Mouse (Mus musculus) forebrain, embryonic 11.5 days (tissue): Measurements from ENCODE around the gene Traf1. TPM values are rescaled to one million over a fixed set of nuclear protein-coding genes. Genes with fewer than 3 reads are reported as not detected.

ENCODE experiments used
- ATAC-seq: fragments of 200-750 bp; cut with Nextera tagmentation; replicated peaks from 2 replicates; pipeline ENCODE4 v1.8.0; 2017; ENCODE audit warnings: moderate TSS enrichment; ENCODE audit not compliant: low FRiP score
- DNase-seq: peaks from one replicate; pipeline ENCODE4 v3.0.0-alpha.2; 2017; ENCODE audit warnings: low spot score
- H3K27ac ChIP-seq: fragments of 300-500 bp; sonication (generic); 2 replicates; pipeline ENCODE4 v1.5.1; 2014; ENCODE audit warnings: low read depth, low read length
- H3K27me3 ChIP-seq: fragments of 300-500 bp; sonication (generic); 2 replicates; pipeline ENCODE4 v1.6.1; 2014; ENCODE audit warnings: mild to moderate bottlenecking, low read length, mixed read lengths; ENCODE audit not compliant: control insufficient read depth, insufficient read depth
- H3K36me3 ChIP-seq: fragments of 300-500 bp; sonication (generic); 2 replicates; pipeline ENCODE4 v1.6.1; 2014; ENCODE audit warnings: mild to moderate bottlenecking, low read length, moderate library complexity, mixed read lengths; ENCODE audit not compliant: control insufficient read depth, insufficient read depth
- H3K4me1 ChIP-seq: fragments of 300-500 bp; sonication (generic); replicated peaks from 2 replicates; pipeline ENCODE4 v1.6.1; 2014; ENCODE audit warnings: low read length, mixed read lengths; ENCODE audit not compliant: control insufficient read depth, insufficient read depth
- H3K4me2 ChIP-seq: fragments of 300-500 bp; sonication (generic); 2 replicates; pipeline ENCODE4 v1.6.1; 2014; ENCODE audit warnings: low read depth, mild to moderate bottlenecking, low read length, moderate library complexity, mixed read lengths; ENCODE audit not compliant: severe bottlenecking
- H3K4me3 ChIP-seq: fragments of 300-500 bp; sonication (generic); 2 replicates; pipeline ENCODE4 v1.5.1; 2014; ENCODE audit warnings: low read depth, low read length
- H3K9ac ChIP-seq: fragments of 300-500 bp; sonication (generic); 2 replicates; pipeline ENCODE4 v1.6.1; 2014; ENCODE audit warnings: low read length
- H3K9me3 ChIP-seq: fragments of 300-500 bp; sonication (generic); 2 replicates; pipeline ENCODE4 v1.6.1; 2016; ENCODE audit warnings: low read length, mixed read lengths; ENCODE audit not compliant: control insufficient read depth
- WGBS: fragments of 180-500 bp; shearing (Covaris S2); extraction: QIAGEN DNeasy Blood & Tissue Kit; methylation state at CpG from one replicate; pipeline ENCODE4 v1.1.7; 2014; 5-methylcytosine and 5-hydroxymethylcytosine counted together
- polyA plus RNA-seq: library from polyadenylated mRNA; unstranded; fragments of >200 nt; fragmentation: Nextera tagmentation; extraction: Ambion mirVana; gene quantifications from 2 replicates; pipeline ENCODE4 v1.2.1, GENCODE M21; 2014

Traf1 gene
- polyA plus RNA-seq, 1 experiment from 2014 or later = 0.33 TPM

DNA sequence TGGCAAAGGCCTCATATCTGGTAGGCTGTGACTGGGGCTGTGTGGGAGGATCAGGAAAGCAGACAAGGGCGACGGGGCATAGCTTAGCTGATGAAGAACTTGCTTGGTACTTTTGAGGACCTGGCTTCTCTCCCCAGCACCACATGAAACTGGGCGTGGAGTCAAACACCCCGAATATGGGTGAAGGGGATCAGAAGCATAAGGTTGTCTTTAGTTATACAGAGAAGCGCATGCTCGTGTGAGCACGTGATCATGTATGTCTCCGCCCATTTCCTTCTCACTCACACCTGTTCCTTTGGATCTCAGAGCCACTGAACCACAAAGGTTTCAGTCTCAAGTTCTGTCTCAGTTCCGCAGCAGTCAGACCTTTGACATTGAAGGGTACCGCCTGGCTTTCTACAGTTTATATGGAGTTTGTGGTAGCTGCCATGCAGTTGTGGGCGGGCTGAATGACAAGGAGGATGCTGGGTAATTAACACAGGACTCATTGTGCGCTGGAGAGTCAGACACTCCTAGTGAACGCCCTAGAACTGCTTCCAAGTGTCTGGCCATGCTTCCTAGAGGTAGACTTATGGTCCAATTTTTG, 1.9 kb upstream of the Traf1 start:
- Histone ChIP-seq H3K4me3 (no peak overlapping the region), H3K9me3 (no peaks in the 10 kb centered on the region), H3K27me3 (0 out of 2 replicates have a peak, but pooled peaks cover 2% of the 10 kb centered on the region), H3K4me2 (no peak overlapping the region), H3K9ac (no peak overlapping the region), H3K27ac (no peak overlapping the region), H3K36me3 (no peaks in the 10 kb centered on the region), H3K4me1 (no peaks in the 10 kb centered on the region; the same call in 1 of the 2 replicates)
- WGBS = 88% methylated on average over 13 of the region's 13 CpGs
- ATAC-seq (no peak), DNase-seq (no peak)

DNA sequence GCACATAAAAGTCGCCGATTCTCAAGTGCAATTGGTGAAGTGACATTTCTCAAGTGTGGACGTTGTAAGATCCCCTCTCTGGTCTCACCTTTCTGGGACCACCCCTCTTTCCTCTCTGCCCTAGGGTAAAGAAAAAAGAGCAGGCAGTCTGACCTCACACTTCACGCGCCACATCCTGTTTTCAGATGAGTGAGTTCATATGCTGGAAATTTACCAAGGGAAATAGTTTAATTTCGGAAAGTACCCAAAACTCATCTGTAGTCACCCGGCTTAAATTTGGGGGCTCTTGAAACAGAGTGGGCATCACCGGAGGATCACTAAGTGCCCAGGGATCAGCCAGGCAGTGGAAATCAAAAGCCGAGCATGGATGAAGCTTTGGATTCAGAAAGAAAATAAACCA, 1.3 kb upstream of the Traf1 start:
- no peaks in the 10 kb centered on the region for H3K36me3 ChIP-seq
- DNase-seq = no peak
- 90% methylated on average over 9 of the region's 9 CpGs for WGBS
- H3K4me3 ChIP-seq = no peak overlapping the region
- H3K9me3 ChIP-seq = no peaks in the 10 kb centered on the region
- H3K27ac ChIP-seq = no peak overlapping the region
- H3K4me1 ChIP-seq = no peaks in the 10 kb centered on the region; the same call in 1 of the 2 replicates
- H3K9ac ChIP-seq = no peak overlapping the region
- H3K4me2 ChIP-seq = no peak overlapping the region
- no peak for ATAC-seq
- H3K27me3 ChIP-seq = 0 out of 2 replicates have a peak, but pooled peaks cover 2% of the 10 kb centered on the region

GRCm38 (mm10) chr2:34962211-34962610, 639 bp upstream of the Traf1 start:
- H3K36me3 ChIP-seq = no peaks in the 10 kb centered on the region
- no peaks in the 10 kb centered on the region; the same call in 1 of the 2 replicates for H3K4me1 ChIP-seq
- DNase-seq (no peak), ATAC-seq (no peak)
- H3K9ac ChIP-seq = no peak overlapping the region
- H3K4me2 ChIP-seq = no peak overlapping the region
- H3K27me3 ChIP-seq = 0 out of 2 replicates have a peak, but pooled peaks cover 2% of the 10 kb centered on the region
- no peak overlapping the region for H3K27ac ChIP-seq
- H3K9me3 ChIP-seq = no peaks in the 10 kb centered on the region
- no peak overlapping the region for H3K4me3 ChIP-seq
- 82% methylated on average over 2 of the region's 2 CpGs for WGBS

GRCm38 (mm10) chr2:34960966-34961365, 606 bp downstream of the Traf1 start:
- H3K36me3 ChIP-seq = no peaks in the 10 kb centered on the region
- H3K9ac ChIP-seq = no peak overlapping the region
- no peak overlapping the region for H3K4me3 ChIP-seq
- DNase-seq (no peak), ATAC-seq (no peak)
- no peak overlapping the region for H3K4me2 ChIP-seq
- no peak overlapping the region for H3K27ac ChIP-seq
- WGBS = 74% methylated on average over 6 of the region's 6 CpGs
- no peaks in the 10 kb centered on the region for H3K9me3 ChIP-seq
- H3K4me1 ChIP-seq = no peaks in the 10 kb centered on the region; the same call in 1 of the 2 replicates
- H3K27me3 ChIP-seq = 0 out of 2 replicates have a peak, but pooled peaks cover 2% of the 10 kb centered on the region

- DNase-seq = no peak
- 70% methylated on average over 4 of the region's 5 CpGs for WGBS
- H3K9ac ChIP-seq = no peak overlapping the region
- ATAC-seq = no peak
- H3K27ac ChIP-seq = no peak overlapping the region
- H3K27me3 ChIP-seq = 0 out of 2 replicates have a peak, but pooled peaks cover 2% of the 10 kb centered on the region
- no peaks in the 10 kb centered on the region for H3K9me3 ChIP-seq
- no peaks in the 10 kb centered on the region for H3K36me3 ChIP-seq
- no peak overlapping the region for H3K4me3 ChIP-seq
- no peak overlapping the region for H3K4me2 ChIP-seq
- no peaks in the 10 kb centered on the region; the same call in 1 of the 2 replicates for H3K4me1 ChIP-seq
These were observed 1.1 kb downstream of the Traf1 start for GRCm38 (mm10) chr2:34960466-34960865.

DNA sequence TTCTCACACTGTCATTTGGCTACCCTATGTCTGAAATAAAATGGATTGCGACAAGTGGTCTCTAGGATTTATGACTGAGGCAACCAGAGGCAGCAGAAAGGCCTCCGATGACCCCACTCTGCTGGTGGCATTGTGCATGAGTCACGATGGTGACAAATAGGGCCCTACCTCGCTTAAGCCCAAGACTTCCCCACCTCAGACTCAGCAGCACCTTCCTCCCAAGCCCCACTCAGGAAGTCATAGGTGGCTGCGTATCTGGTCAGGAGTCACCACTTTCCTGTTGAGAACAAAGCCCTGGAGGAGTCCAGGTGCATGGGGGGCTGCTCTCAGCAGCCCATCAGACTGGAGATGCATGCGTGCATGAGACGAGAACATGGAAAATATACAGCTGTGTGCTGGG, 3.0 kb downstream of the Traf1 start:
- ATAC-seq = no peak
- 94% methylated on average over 7 of the region's 7 CpGs for WGBS

GRCm38 (mm10) chr2:34958036-34958435, 3.5 kb downstream of the Traf1 start:
- Histone ChIP-seq H3K9me3 (no peaks in the 10 kb centered on the region), H3K27me3 (0 out of 2 replicates have a peak, but pooled peaks cover 2% of the 10 kb centered on the region), H3K4me3 (no peak overlapping the region), H3K36me3 (no peaks in the 10 kb centered on the region), H3K4me2 (no peak overlapping the region), H3K4me1 (no peaks in the 10 kb centered on the region; the same call in 1 of the 2 replicates), H3K27ac (no peak overlapping the region), H3K9ac (no peak overlapping the region)
- DNase-seq (no peak), ATAC-seq (no peak)
- 80% methylated on average over 7 of the region's 7 CpGs for WGBS

More for the DNA sequence above, 3.0 kb downstream of the Traf1 start:
- Histone ChIP-seq H3K4me3 (no peak overlapping the region), H3K36me3 (no peaks in the 10 kb centered on the region), H3K9me3 (no peaks in the 10 kb centered on the region), H3K27me3 (0 out of 2 replicates have a peak, but pooled peaks cover 2% of the 10 kb centered on the region), H3K4me2 (no peak overlapping the region), H3K4me1 (no peaks in the 10 kb centered on the region; the same call in 1 of the 2 replicates), H3K27ac (no peak overlapping the region), H3K9ac (no peak overlapping the region)
- DNase-seq = no peak

DNA sequence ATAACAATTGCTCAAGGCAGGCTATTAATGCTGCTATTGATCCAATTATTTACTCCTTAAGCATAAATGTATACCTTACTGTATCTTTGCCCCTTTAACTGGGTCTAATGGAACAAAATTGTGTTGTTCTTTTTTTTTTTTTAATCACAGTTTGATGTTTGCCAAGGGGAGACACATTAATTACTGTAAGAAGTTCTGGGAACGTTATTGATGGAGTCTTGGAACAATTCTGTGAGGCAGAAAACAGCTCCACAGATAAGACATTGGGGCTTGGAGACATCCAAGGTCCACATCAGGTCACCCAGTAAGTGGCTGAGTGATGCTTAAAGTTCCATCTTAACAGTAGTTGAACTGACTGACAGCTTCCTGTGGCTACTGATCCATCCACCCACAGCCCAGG, 4.2 kb downstream of the Traf1 start:
- DNase-seq (no peak), ATAC-seq (no peak)
- Histone ChIP-seq H3K4me3 (no peak overlapping the region), H3K9me3 (no peaks in the 10 kb centered on the region), H3K27ac (no peak overlapping the region), H3K4me2 (no peak overlapping the region), H3K4me1 (no peaks in the 10 kb centered on the region; the same call in 1 of the 2 replicates), H3K36me3 (no peaks in the 10 kb centered on the region), H3K27me3 (0 out of 2 replicates have a peak, but pooled peaks cover 2% of the 10 kb centered on the region), H3K9ac (no peak overlapping the region)
- WGBS = 75% methylated on average over 1 of the region's 1 CpGs

DNA sequence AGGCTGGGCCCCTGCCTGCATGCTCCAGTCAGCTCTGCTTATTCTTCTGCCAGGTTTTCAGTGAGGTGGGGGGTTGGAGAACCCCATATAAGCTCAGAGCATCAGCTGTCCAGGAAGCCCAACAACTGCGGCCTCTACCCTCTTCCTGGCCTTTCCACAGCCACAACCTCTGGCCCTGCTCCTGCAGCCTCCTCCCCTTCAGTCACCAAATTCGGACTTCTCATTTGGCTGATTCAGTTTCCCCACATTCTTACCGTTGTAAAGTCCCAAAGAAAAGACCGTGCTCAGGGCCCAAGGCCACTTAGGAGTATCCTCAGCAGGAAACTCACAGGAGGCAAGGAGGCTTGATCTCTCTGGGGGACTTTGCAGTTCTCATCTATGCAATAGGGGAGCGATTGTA, 4.6 kb downstream of the Traf1 start:
- ATAC-seq (no peak), DNase-seq (no peak)
- H3K9me3 ChIP-seq = no peaks in the 10 kb centered on the region
- no peak overlapping the region for H3K9ac ChIP-seq
- H3K27ac ChIP-seq = no peak overlapping the region
- H3K36me3 ChIP-seq = no peaks in the 10 kb centered on the region
- WGBS = 71% methylated on average over 5 of the region's 5 CpGs
- 0 out of 2 replicates have a peak, but pooled peaks cover 2% of the 10 kb centered on the region for H3K27me3 ChIP-seq
- H3K4me1 ChIP-seq = no peaks in the 10 kb centered on the region; the same call in 1 of the 2 replicates
- H3K4me3 ChIP-seq = no peak overlapping the region
- no peak overlapping the region for H3K4me2 ChIP-seq
